Mouse (Mus musculus) cortical plate, adult 2 months (tissue): Measurements from ENCODE around the gene Cd2bp2.

Experiments used
- CTCF ChIP-seq: fragments of 200-500 bp; IDR thresholded peaks from 2 replicates; pipeline ENCODE4 v1.5.1; 2011; ENCODE audit warnings: mild to moderate bottlenecking, control low read depth, low read length; ENCODE audit not compliant: insufficient read depth; ENCODE audit errors: extremely low read depth
- POLR2A ChIP-seq: fragments of 200-500 bp; IDR thresholded peaks from 2 replicates; pipeline ENCODE4 v1.6.1; 2011; ENCODE audit warnings: mild to moderate bottlenecking, low read length, control low read depth; ENCODE audit not compliant: insufficient read depth; ENCODE audit errors: extremely low read depth

DNA sequence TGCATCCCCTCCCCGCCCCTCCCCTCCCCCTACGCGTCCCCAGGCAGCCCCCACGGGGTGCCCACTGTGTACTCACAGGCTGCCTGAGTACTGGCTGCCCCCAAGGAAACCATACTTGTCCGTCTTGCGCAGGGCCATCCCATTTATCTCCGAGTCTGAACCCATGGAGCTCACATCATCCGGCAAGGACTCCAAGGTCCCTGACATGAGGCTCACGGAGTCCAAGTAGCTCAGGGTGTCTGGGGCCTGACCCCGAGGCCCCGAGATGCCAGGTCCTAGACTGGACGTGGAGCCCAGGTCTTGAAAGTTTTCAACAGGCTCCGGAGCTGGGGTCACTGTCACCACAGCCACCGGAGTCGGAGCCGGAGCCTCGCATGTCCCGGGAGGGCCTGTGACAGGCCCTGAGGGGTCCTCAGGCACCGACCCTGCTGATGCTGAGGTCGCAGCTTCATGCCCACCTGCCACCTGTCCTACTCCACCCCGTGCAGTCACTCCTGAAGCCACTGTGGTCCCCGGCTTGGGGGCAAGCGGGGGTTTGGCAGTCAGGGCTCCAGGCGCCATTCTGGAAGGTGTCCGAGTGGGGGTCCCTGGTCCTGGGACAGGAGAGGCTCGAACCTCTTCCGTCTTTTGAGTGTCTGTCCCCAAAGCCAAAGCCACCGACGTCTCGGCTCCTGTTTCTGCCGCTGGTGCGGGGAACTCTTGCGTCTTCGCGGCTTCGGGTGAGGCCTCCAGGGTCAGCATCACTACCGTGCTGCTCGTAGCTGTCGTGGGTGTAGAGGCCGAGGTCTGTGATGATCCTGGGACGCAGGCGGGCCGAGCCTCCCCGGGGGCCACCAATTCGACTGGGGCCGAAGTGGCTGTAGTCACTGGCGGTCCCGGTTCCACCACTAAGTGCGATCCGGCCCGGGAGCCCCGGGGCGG is 11.8 kb upstream of the Cd2bp2 start:
- TF ChIP-seq CTCF: no peak
- no peak for TF ChIP-seq POLR2A
